Mouse (Mus musculus) myocyte (in vitro differentiated cells): ENCODE data around the gene Bzw2.

Experiments
- CEBPB ChIP-seq: IDR thresholded peaks from 2 replicates; pipeline ENCODE4 v1.6.1; 2011; ENCODE audit warnings: mild to moderate bottlenecking, moderate library complexity; ENCODE audit not compliant: poor library complexity, insufficient read depth, severe bottlenecking
- MYOG ChIP-seq, 3 experiments: IDR thresholded peaks; one replicate each; pipeline ENCODE4 v1.6.1; 2011; ENCODE audit warnings: control low read depth in 2 of 3, low read depth in 2 of 3, mild to moderate bottlenecking in 2 of 3; ENCODE audit not compliant: insufficient read length in 2 of 3, control insufficient read depth in 1 of 3, insufficient read depth in 1 of 3
- POLR2A ChIP-seq: IDR thresholded peaks from one replicate; pipeline ENCODE4 v1.6.1; 2011; ENCODE audit warnings: low read depth, mild to moderate bottlenecking, control low read depth, moderate library complexity; ENCODE audit not compliant: insufficient read length
- TCF3 ChIP-seq: IDR thresholded peaks from one replicate; pipeline ENCODE4 v1.6.1; 2011; ENCODE audit warnings: low read depth, control low read depth; ENCODE audit not compliant: insufficient read length

GRCm38 (mm10) chr12:36150737-36151136 is 7.1 kb downstream of the Bzw2 start:
- no peak for TF ChIP-seq CEBPB
- TF ChIP-seq MYOG (IDR thresholded peaks at IDR 0.05; ENCODE audit: control insufficient read depth in 1 of 3, insufficient read depth in 1 of 3, insufficient read length in 2 of 3, low read depth in 2 of 3) = no peak
- no peak for TF ChIP-seq TCF3
- no peak for TF ChIP-seq POLR2A
